Mouse (Mus musculus): ENCODE results near the gene Cnpy1. TPM values are rescaled to one million over a fixed set of nuclear protein-coding genes. Genes with fewer than 3 reads are reported as not detected.

Gene Cnpy1
- polyA plus RNA-seq, 1 experiment from 2014 or later, result 34.3 TPM

- Histone ChIP-seq H3K4me1 (ENCODE audit: control insufficient read depth, insufficient read depth, low read length) (peaks cover 7% of the 10 kb centered on the region; the same call in 1 of the 2 replicates), H3K27me3 (ENCODE audit: control insufficient read depth, insufficient read depth, low read depth, low read length) (peaks cover 22% of the 10 kb centered on the region), H3K27ac (ENCODE audit: low read length) (peak overlapping the region; percentile 79; the same call in 1 of the 2 replicates), H3K36me3 (ENCODE audit: control insufficient read depth, insufficient read depth, low read length) (no peaks in the 10 kb centered on the region), H3K9ac (ENCODE audit: low read depth, low read length) (peak overlapping the region; percentile 4; the same call in 1 of the 2 replicates), H3K4me2 (ENCODE audit: low read length) (peak overlapping the region; percentile 14; the same call in 1 of the 2 replicates), H3K4me3 (ENCODE audit: low read depth, low read length) (no peak overlapping the region), H3K9me3 (replicated peaks; ENCODE audit: control insufficient read depth, low read length, poor library complexity, severe bottlenecking) (no peaks in the 10 kb centered on the region)
- no peak for ATAC-seq
- 16% methylated on average over 1 of the region's 1 CpGs for WGBS
Observed at GRCm38 (mm10) chr5:28173674-28174073, 71.9 kb downstream of the Cnpy1 start.

- Histone ChIP-seq H3K4me1 (ENCODE audit: control insufficient read depth, insufficient read depth, low read length) (peaks cover 7% of the 10 kb centered on the region; the same call in 1 of the 2 replicates), H3K36me3 (ENCODE audit: control insufficient read depth, insufficient read depth, low read length) (no peaks in the 10 kb centered on the region), H3K4me2 (ENCODE audit: low read length) (peak overlapping the region; percentile 14; the same call in 1 of the 2 replicates), H3K9ac (ENCODE audit: low read depth, low read length) (peak overlapping the region; percentile 4; the same call in 1 of the 2 replicates), H3K27ac (ENCODE audit: low read length) (peak overlapping the region; percentile 26; the same call in 1 of the 2 replicates), H3K4me3 (ENCODE audit: low read depth, low read length) (no peak overlapping the region), H3K27me3 (ENCODE audit: control insufficient read depth, insufficient read depth, low read depth, low read length) (peaks cover 18% of the 10 kb centered on the region), H3K9me3 (replicated peaks; ENCODE audit: control insufficient read depth, low read length, poor library complexity, severe bottlenecking) (no peaks in the 10 kb centered on the region)
- ATAC-seq, result no peak
- 15% methylated on average over 4 of the region's 4 CpGs for WGBS
Observed at GRCm38 (mm10) chr5:28172921-28173670, 72.5 kb downstream of the Cnpy1 start.

GRCm38 (mm10) chr5:28172261-28172920 lies 73.2 kb downstream of the Cnpy1 start:
- no peak overlapping the region for H3K27ac ChIP-seq (ENCODE audit: low read length)

GRCm38 (mm10) chr5:28171667-28172066 lies 73.9 kb downstream of the Cnpy1 start:
- whole genome bisulfite sequencing, result 18% methylated on average over 5 of the region's 5 CpGs
- Histone ChIP-seq H3K9me3 (replicated peaks; ENCODE audit: control insufficient read depth, low read length, poor library complexity, severe bottlenecking) (no peaks in the 10 kb centered on the region), H3K36me3 (ENCODE audit: control insufficient read depth, insufficient read depth, low read length) (no peaks in the 10 kb centered on the region), H3K4me3 (ENCODE audit: low read depth, low read length) (no peak overlapping the region), H3K4me2 (ENCODE audit: low read length) (peak overlapping the region; percentile 30; the same call in 1 of the 2 replicates), H3K27ac (ENCODE audit: low read length) (no peak overlapping the region), H3K9ac (ENCODE audit: low read depth, low read length) (no peak overlapping the region), H3K4me1 (ENCODE audit: control insufficient read depth, insufficient read depth, low read length) (peaks cover 7% of the 10 kb centered on the region; the same call in 1 of the 2 replicates), H3K27me3 (ENCODE audit: control insufficient read depth, insufficient read depth, low read depth, low read length) (peaks cover 16% of the 10 kb centered on the region)
- no peak for ATAC-seq

More at GRCm38 (mm10) chr5:28172261-28172920, 73.2 kb downstream of the Cnpy1 start:
- Histone ChIP-seq H3K4me3 (ENCODE audit: low read depth, low read length) (no peak overlapping the region), H3K4me2 (ENCODE audit: low read length) (peak overlapping the region; percentile 19; the same call in 1 of the 2 replicates), H3K27me3 (ENCODE audit: control insufficient read depth, insufficient read depth, low read depth, low read length) (peaks cover 16% of the 10 kb centered on the region), H3K36me3 (ENCODE audit: control insufficient read depth, insufficient read depth, low read length) (no peaks in the 10 kb centered on the region), H3K9me3 (replicated peaks; ENCODE audit: control insufficient read depth, low read length, poor library complexity, severe bottlenecking) (no peaks in the 10 kb centered on the region), H3K9ac (ENCODE audit: low read depth, low read length) (no peak overlapping the region), H3K4me1 (ENCODE audit: control insufficient read depth, insufficient read depth, low read length) (peaks cover 7% of the 10 kb centered on the region; the same call in 1 of the 2 replicates)
- ATAC-seq, result no peak
- WGBS, result 18% methylated on average over 8 of the region's 8 CpGs

- peak overlapping the region; percentile 55 for H3K4me2 ChIP-seq (ENCODE audit: low read length)
- H3K27ac ChIP-seq (ENCODE audit: low read length), result peak overlapping the region; percentile 65
- 6% methylated on average over 19 of the region's 19 CpGs for WGBS
- H3K27me3 ChIP-seq (ENCODE audit: control insufficient read depth, insufficient read depth, low read depth, low read length), result peaks cover 19% of the 10 kb centered on the region
- H3K4me3 ChIP-seq (ENCODE audit: low read depth, low read length), result peak overlapping the region; percentile 30
- H3K4me1 ChIP-seq (ENCODE audit: control insufficient read depth, insufficient read depth, low read length), result peaks cover 13% of the 10 kb centered on the region
- no peaks in the 10 kb centered on the region for H3K36me3 ChIP-seq (ENCODE audit: control insufficient read depth, insufficient read depth, low read length)
- no peak for ATAC-seq
- H3K9me3 ChIP-seq (replicated peaks; ENCODE audit: control insufficient read depth, low read length, poor library complexity, severe bottlenecking), result no peaks in the 10 kb centered on the region
- peak overlapping the region; percentile 61 for H3K9ac ChIP-seq (ENCODE audit: low read depth, low read length)
Observed at GRCm38 (mm10) chr5:28170892-28171291, 74.7 kb downstream of the Cnpy1 start.

- no peak for ATAC-seq
- H3K9ac ChIP-seq (ENCODE audit: low read depth, low read length), result peak overlapping the region; percentile 78
- peak overlapping the region; percentile 67 for H3K4me3 ChIP-seq (ENCODE audit: low read depth, low read length)
- no peak overlapping the region; the same call in 1 of the 2 replicates for H3K27ac ChIP-seq (ENCODE audit: low read length)
- no peaks in the 10 kb centered on the region for H3K9me3 ChIP-seq (replicated peaks; ENCODE audit: control insufficient read depth, low read length, poor library complexity, severe bottlenecking)
- H3K36me3 ChIP-seq (ENCODE audit: control insufficient read depth, insufficient read depth, low read length), result no peaks in the 10 kb centered on the region
- H3K4me2 ChIP-seq (ENCODE audit: low read length), result peak overlapping the region; percentile 74
- peaks cover 18% of the 10 kb centered on the region for H3K4me1 ChIP-seq (ENCODE audit: control insufficient read depth, insufficient read depth, low read length)
- peaks cover 19% of the 10 kb centered on the region for H3K27me3 ChIP-seq (ENCODE audit: control insufficient read depth, insufficient read depth, low read depth, low read length)
- 8% methylated on average over 17 of the region's 17 CpGs for WGBS
Observed at GRCm38 (mm10) chr5:28170081-28170480, 75.5 kb downstream of the Cnpy1 start.

- Histone ChIP-seq H3K27me3 (ENCODE audit: control insufficient read depth, insufficient read depth, low read depth, low read length) (peaks cover 19% of the 10 kb centered on the region), H3K4me2 (ENCODE audit: low read length) (peak overlapping the region; percentile 74), H3K4me1 (ENCODE audit: control insufficient read depth, insufficient read depth, low read length) (peaks cover 14% of the 10 kb centered on the region), H3K9me3 (replicated peaks; ENCODE audit: control insufficient read depth, low read length, poor library complexity, severe bottlenecking) (no peaks in the 10 kb centered on the region), H3K9ac (ENCODE audit: low read depth, low read length) (peak overlapping the region; percentile 78), H3K36me3 (ENCODE audit: control insufficient read depth, insufficient read depth, low read length) (no peaks in the 10 kb centered on the region), H3K27ac (ENCODE audit: low read length) (peak overlapping the region; percentile 64), H3K4me3 (ENCODE audit: low read depth, low read length) (peak overlapping the region; percentile 67)
- ATAC-seq, result no peak
- 7% methylated on average over 5 of the region's 5 CpGs for WGBS
Observed at GRCm38 (mm10) chr5:28169166-28169801, 76.3 kb downstream of the Cnpy1 start.

- Histone ChIP-seq H3K27ac (ENCODE audit: low read length) (peak overlapping the region; percentile 91), H3K4me3 (ENCODE audit: low read depth, low read length) (peak overlapping the region; percentile 67), H3K4me2 (ENCODE audit: low read length) (peak overlapping the region; percentile 74), H3K4me1 (ENCODE audit: control insufficient read depth, insufficient read depth, low read length) (peaks cover 11% of the 10 kb centered on the region), H3K9me3 (replicated peaks; ENCODE audit: control insufficient read depth, low read length, poor library complexity, severe bottlenecking) (no peaks in the 10 kb centered on the region), H3K9ac (ENCODE audit: low read depth, low read length) (peak overlapping the region; percentile 78), H3K36me3 (ENCODE audit: control insufficient read depth, insufficient read depth, low read length) (no peaks in the 10 kb centered on the region), H3K27me3 (ENCODE audit: control insufficient read depth, insufficient read depth, low read depth, low read length) (peaks cover 22% of the 10 kb centered on the region)
- ATAC-seq, result no peak
- WGBS, result 1% methylated on average over 36 of the region's 36 CpGs
Observed at GRCm38 (mm10) chr5:28168253-28169165, 77.1 kb downstream of the Cnpy1 start.

Data from midbrain, embryonic 16.5 days (tissue).